Mouse (Mus musculus) lung, embryonic 16.5 days (tissue): Measurements from ENCODE around the gene Lonp1. TPM values are rescaled to one million over a fixed set of nuclear protein-coding genes. Genes with fewer than 3 reads are reported as not detected.
"Not testable (repeated sequence)": the region's sequence is repeated elsewhere in the genome, so short reads cannot be mapped to it uniquely, and the experiment has no call there.

Experiments used
- ATAC-seq: fragments of 200-750 bp; cut with Nextera tagmentation; 2 replicates; pipeline ENCODE4 v1.8.0; 2017; ENCODE audit warnings: low read depth, mild to moderate bottlenecking, moderate library complexity
- H3K27ac ChIP-seq: fragments of 300-500 bp; sonication (generic); 2 replicates; pipeline ENCODE4 v1.5.1; 2014; ENCODE audit warnings: mild to moderate bottlenecking, control low read depth, low read length
- H3K27me3 ChIP-seq: fragments of 300-500 bp; sonication (generic); 2 replicates; pipeline ENCODE4 v1.6.1; 2014; ENCODE audit warnings: low read depth, low read length, mixed read lengths; ENCODE audit not compliant: control insufficient read depth, insufficient read depth
- H3K36me3 ChIP-seq: fragments of 300-500 bp; sonication (generic); 2 replicates; pipeline ENCODE4 v1.6.1; 2014; ENCODE audit warnings: low read length; ENCODE audit not compliant: control insufficient read depth, insufficient read depth
- H3K4me1 ChIP-seq: fragments of 300-500 bp; sonication (generic); replicated peaks from 2 replicates; pipeline ENCODE4 v1.6.1; 2014; ENCODE audit warnings: low read length, mixed read lengths; ENCODE audit not compliant: control insufficient read depth, insufficient read depth
- H3K4me2 ChIP-seq: fragments of 300-500 bp; sonication (generic); 2 replicates; pipeline ENCODE4 v1.6.1; 2014; ENCODE audit warnings: low read depth, low read length, control low read depth
- H3K4me3 ChIP-seq: fragments of 300-500 bp; sonication (generic); 2 replicates; pipeline ENCODE4 v1.5.1; 2014; ENCODE audit warnings: mild to moderate bottlenecking, low read length, control low read depth
- H3K9ac ChIP-seq: fragments of 300-500 bp; sonication (generic); 2 replicates; pipeline ENCODE4 v1.6.1; 2014; ENCODE audit warnings: low read length, control low read depth
- H3K9me3 ChIP-seq: fragments of 300-500 bp; sonication (generic); 2 replicates; pipeline ENCODE4 v1.6.1; 2016; ENCODE audit warnings: low read length; ENCODE audit not compliant: control insufficient read depth
- WGBS: fragments of 180-500 bp; shearing (Covaris S2); extraction: QIAGEN DNeasy Blood & Tissue Kit; methylation state at CpG from one replicate; pipeline ENCODE4 v1.1.7; 2014; 5-methylcytosine and 5-hydroxymethylcytosine counted together
- polyA plus RNA-seq: library from polyadenylated mRNA; unstranded; fragments of >200 nt; fragmentation: Nextera tagmentation; extraction: Ambion mirVana; gene quantifications from 2 replicates; pipeline ENCODE4 v1.2.1, GENCODE M21; 2015

Lonp1 gene
- polyA plus RNA-seq, 1 experiment from 2014 or later = 41.1 TPM

DNA sequence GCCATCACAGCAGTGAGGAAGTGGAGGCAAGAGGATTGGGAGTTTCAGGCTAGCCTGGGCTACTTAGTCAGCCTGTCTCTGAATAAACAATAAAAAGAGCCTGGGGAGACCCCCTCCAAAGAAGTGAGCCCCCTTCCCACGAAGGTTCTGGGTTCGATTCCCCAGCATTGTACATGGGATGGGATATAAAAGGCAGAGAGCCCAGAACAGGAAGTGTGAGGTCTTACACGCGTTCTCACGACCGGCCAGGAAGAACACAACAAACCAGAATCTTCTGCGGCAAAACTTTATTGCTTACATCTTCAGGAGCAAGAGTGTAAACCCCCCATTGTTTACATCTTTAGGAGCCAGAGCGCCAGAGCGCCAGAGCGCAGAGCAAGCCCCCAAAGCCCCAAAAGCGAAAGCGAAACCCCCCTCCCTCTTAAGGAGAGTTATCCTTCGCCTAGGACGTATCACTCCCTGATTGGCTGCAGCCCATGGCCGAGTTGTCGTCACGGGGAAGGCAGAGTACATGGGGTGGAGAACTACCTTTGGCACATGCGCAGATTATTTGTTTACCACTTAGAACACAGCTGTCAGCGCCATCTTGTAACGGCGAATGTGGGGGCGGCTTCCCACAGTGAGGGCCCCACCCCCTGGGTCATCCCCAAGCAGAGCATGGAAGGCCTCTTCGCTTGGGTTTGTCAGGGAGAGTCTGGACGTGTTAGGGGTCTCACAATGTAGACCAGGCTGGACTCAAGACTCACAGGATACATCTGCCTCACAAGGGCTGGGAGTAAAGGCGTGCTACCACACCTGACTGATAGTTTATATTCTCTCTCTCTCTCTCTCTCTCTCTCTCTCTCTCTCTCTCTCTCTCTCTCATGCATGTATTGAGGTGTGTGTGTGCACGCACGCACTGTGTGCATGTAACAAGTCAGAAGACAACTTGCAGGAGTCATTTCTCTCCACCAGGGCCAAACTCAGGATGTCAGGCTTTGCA, 3.4 kb upstream of the Lonp1 start:
- not testable (repeated sequence) for H3K4me1 ChIP-seq, H3K9ac ChIP-seq, H3K4me3 ChIP-seq, H3K36me3 ChIP-seq, ATAC-seq, H3K27me3 ChIP-seq, H3K9me3 ChIP-seq, H3K27ac ChIP-seq, H3K4me2 ChIP-seq
- WGBS = 77% methylated on average over 27 of the region's 27 CpGs

DNA sequence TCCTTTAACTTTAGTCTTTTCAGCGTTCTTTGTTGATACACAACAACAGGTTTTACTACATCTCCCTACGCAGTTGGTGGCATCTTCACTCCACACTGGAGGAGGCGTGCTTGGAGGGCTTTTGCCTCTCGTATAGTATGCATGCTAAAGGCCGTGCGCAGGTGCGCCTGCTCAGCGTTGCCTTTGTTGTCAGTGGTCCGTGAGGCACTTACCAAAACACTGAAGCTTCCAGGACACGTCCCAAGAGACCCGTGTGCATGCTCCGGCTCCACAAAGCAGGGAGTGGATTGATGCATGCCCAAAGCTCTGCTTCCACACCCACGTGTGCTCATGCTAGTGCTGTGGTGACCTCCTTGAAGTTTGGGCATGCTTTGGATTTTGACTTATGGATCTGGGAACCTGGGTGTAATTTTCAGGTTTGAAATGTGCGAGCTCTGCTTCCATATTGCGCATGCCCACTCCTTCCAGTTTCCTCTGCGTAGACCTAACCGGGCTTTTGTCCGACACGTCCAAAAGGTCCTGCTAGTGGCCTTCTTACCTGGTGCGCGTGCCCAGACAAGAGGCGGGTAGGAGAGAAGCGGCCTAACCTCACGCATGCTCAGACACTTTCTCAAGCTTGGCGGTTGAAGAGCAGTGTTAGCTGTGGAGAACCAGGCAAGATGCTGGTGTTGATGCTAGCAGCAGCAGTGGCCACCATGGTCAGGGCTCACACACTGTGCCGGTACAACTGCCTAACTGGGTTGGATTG, 1.0 kb upstream of the Lonp1 start, which contains the start of gene Catsperd:
Gene Catsperd (plus strand): TSS at position 614 of the 748 bp plus-strand sequence.
- H3K27ac ChIP-seq = peak within 1 kb of the TSS; percentile 42; the same call in 1 of the 2 replicates
- H3K27me3 ChIP-seq = no peaks in the 10 kb centered on the region
- peak within 1 kb of the TSS; percentile 92 for H3K9ac ChIP-seq
- peak within 1 kb of the TSS; percentile 85 for H3K4me3 ChIP-seq
- H3K4me2 ChIP-seq = peak within 1 kb of the TSS; percentile 61
- WGBS = 7% methylated on average over 26 of the region's 26 CpGs
- ATAC-seq = peak; percentile 39
- peaks cover 9% of the 10 kb centered on the region; the same call in 1 of the 2 replicates for H3K36me3 ChIP-seq
- H3K9me3 ChIP-seq = no peaks in the 10 kb centered on the region
- H3K4me1 ChIP-seq = peaks cover 10% of the 10 kb centered on the region

GRCm38 (mm10) chr17:56626260-56626659, 427 bp downstream of the Lonp1 start:
- Histone ChIP-seq H3K4me3 (peak overlapping the region; percentile 85), H3K4me1 (peaks cover 10% of the 10 kb centered on the region), H3K9me3 (no peaks in the 10 kb centered on the region), H3K4me2 (peak overlapping the region; percentile 96), H3K27ac (peak overlapping the region; percentile 56; the same call in 1 of the 2 replicates), H3K9ac (peak overlapping the region; percentile 92), H3K27me3 (no peaks in the 10 kb centered on the region), H3K36me3 (peaks cover 17% of the 10 kb centered on the region)
- no peak for ATAC-seq
- under 1% methylated on average over 32 of the region's 32 CpGs for WGBS

DNA sequence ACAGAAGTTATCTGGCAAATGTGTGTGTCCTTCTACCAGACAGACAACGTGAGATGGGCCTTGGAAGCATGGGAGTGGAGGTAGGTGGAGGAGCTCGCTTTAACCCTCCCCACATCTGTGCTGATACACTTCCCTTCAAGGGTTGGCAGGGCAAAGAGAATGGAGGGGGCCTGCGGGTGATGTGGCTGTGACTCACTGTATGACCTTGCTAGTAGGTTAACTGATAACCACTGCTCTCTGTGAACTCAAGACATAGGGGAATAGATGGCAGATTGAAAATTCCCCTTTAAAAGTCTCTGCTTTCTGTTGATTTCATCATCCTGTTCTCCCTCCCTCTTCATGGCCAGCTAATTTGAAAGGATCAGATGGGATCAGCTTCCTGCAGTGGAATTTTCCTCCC, 1.2 kb downstream of the Lonp1 start:
- WGBS = 73% methylated on average over 3 of the region's 3 CpGs
- Histone ChIP-seq H3K9ac (no peak overlapping the region), H3K27me3 (no peaks in the 10 kb centered on the region), H3K36me3 (peaks cover 22% of the 10 kb centered on the region), H3K4me1 (peaks cover 10% of the 10 kb centered on the region), H3K4me3 (no peak overlapping the region), H3K27ac (no peak overlapping the region), H3K9me3 (no peaks in the 10 kb centered on the region), H3K4me2 (peak overlapping the region; percentile 96)
- no peak for ATAC-seq

GRCm38 (mm10) chr17:56617628-56618027, 9.1 kb downstream of the Lonp1 start:
- Histone ChIP-seq H3K27me3 (no peaks in the 10 kb centered on the region), H3K9ac (no peak overlapping the region), H3K4me1 (peaks cover 11% of the 10 kb centered on the region), H3K4me3 (no peak overlapping the region), H3K27ac (no peak overlapping the region), H3K9me3 (no peaks in the 10 kb centered on the region), H3K4me2 (no peak overlapping the region), H3K36me3 (peaks cover 46% of the 10 kb centered on the region)
- no peak for ATAC-seq
- 90% methylated on average over 8 of the region's 8 CpGs for WGBS

DNA sequence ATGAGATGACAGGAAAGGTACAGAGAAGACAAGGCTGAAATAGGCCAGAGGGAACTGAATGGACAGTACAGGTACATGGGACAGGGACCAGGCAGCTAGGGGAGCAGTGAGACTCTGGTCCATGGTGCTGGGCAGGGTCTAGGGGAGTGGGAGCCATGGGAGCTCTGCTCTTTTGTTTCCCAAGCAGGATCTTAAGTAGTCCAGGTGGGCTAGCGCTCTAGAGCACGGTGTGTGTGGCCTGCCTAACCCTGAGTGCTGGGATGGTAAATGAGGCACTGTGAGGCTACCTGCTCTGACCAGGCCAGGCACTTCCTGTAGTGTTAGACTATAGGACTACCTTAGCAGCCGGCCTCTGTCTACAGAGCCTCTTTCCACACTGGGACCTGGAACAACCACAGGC, 10.0 kb downstream of the Lonp1 start:
- H3K4me1 ChIP-seq = peaks cover 17% of the 10 kb centered on the region
- no peaks in the 10 kb centered on the region for H3K9me3 ChIP-seq
- no peak overlapping the region for H3K9ac ChIP-seq
- 75% methylated on average over 3 of the region's 3 CpGs for WGBS
- no peak overlapping the region for H3K4me3 ChIP-seq
- ATAC-seq = no peak
- H3K36me3 ChIP-seq = peaks cover 40% of the 10 kb centered on the region
- H3K27me3 ChIP-seq = no peaks in the 10 kb centered on the region
- no peak overlapping the region for H3K4me2 ChIP-seq
- H3K27ac ChIP-seq = no peak overlapping the region

DNA sequence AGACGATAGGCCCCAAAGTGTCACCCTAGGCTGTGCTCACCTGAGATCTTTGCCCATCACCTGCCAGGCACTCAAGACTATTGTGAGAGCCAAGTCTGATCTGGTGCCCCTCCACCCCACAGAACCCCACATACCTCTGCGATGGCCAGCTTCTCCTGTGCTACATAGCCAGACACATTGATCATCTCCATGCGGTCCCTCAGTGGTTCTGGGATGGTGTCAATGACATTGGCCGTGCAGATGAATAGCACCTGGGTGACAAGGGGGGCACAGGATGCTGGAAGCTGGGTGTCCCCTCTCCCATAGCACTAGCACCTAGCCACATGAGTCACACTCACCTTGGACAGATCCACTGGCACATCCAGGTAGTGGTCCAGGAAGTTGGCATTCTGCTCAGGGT, 10.9 kb downstream of the Lonp1 start:
- no peak overlapping the region for H3K4me2 ChIP-seq
- peaks cover 18% of the 10 kb centered on the region for H3K4me1 ChIP-seq
- no peak overlapping the region for H3K4me3 ChIP-seq
- H3K27me3 ChIP-seq = no peaks in the 10 kb centered on the region
- H3K9me3 ChIP-seq = no peaks in the 10 kb centered on the region
- ATAC-seq = no peak
- 85% methylated on average over 4 of the region's 4 CpGs for WGBS
- no peak overlapping the region for H3K27ac ChIP-seq
- peaks cover 35% of the 10 kb centered on the region for H3K36me3 ChIP-seq
- no peak overlapping the region for H3K9ac ChIP-seq

- Histone ChIP-seq H3K4me2 (peak overlapping the region; percentile 96; the same call in 1 of the 2 replicates), H3K27ac (no peak overlapping the region), H3K4me3 (peak overlapping the region; percentile 75; the same call in 1 of the 2 replicates), H3K9me3 (no peaks in the 10 kb centered on the region), H3K9ac (peak overlapping the region; percentile 74), H3K4me1 (peaks cover 24% of the 10 kb centered on the region), H3K27me3 (no peaks in the 10 kb centered on the region), H3K36me3 (peaks cover 30% of the 10 kb centered on the region)
- 74% methylated on average over 11 of the region's 11 CpGs for WGBS
- no peak for ATAC-seq
Observed at GRCm38 (mm10) chr17:56615136-56615784, 11.4 kb downstream of the Lonp1 start.
